In the genomic region with DNA sequence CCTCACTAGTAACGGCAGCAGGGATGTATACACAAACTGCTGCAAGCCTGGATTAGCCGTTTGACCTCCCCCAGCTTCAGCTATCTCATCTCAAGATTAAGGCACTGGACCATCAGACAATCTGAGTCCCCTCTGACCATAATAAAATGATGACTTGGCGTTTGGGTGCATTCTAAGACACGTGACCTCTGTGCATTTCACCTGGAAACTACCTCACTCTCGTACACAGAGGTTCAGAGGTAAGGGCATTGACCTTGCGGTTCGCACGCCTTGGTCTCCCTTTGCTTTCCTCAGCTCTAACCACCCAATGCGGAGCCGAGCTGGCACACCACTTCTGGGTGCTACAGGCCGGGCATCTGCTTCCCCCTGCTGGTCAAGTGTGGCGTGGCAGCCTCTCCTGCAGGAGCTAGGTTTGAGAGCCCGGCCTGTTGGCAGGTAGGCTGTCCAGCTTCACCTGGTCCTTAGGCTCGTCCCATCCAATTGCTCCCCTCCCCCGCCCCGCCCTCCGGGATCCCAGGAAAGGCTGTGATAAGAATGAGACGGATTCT, we compare ENCODE assay signal across 8 mouse cellular contexts. TPM values are rescaled to one million over a fixed set of nuclear protein-coding genes. Genes with fewer than 3 reads are reported as not detected.
DNase-seq lines count a peak whose midpoint lies in the region; ATAC-seq and TF ChIP-seq lines count a peak whose summit lies in the region.

No protein-coding gene starts in this region.

- no peak overlapping the region for H3K27ac ChIP-seq in heart, embryonic 13.5 days (replicated peaks)
- peak overlapping the region; percentile 47; the same call in 1 of the 2 replicates for H3K27ac ChIP-seq in kidney, postnatal 0 days
- H3K27ac ChIP-seq in liver, adult 2 months (replicated peaks; ENCODE audit: insufficient read depth, low read depth, low read length), result no peak overlapping the region

- DNase-seq in B cell, adult 2 months, result peak; percentile 91 to 93
- peak; percentile 91 for DNase-seq in brain, adult 2 months (ENCODE audit: low read depth, low spot score)
- DNase-seq in kidney, postnatal 0 days (ENCODE audit: low spot score), result peak; percentile 92
- peak; percentile 69 for DNase-seq in liver, adult 2 months (ENCODE audit: extremely low read depth, low read depth, low spot score)
- DNase-seq in spleen, postnatal 14 days (ENCODE audit: low spot score in 2 of 2), result peak; percentile 75 to 87

- H3K4me2 ChIP-seq in heart, embryonic 13.5 days, result peak overlapping the region; percentile 39
- peak overlapping the region; percentile 39 for H3K4me2 ChIP-seq in kidney, postnatal 0 days (ENCODE audit: low read length)

- H3K27me3 ChIP-seq in heart, embryonic 13.5 days (replicated peaks), result peaks cover 100% of the 10 kb centered on the region
- 0 out of 2 replicates have a peak, but pooled peaks cover 7% of the 10 kb centered on the region for H3K27me3 ChIP-seq in kidney, postnatal 0 days (ENCODE audit: insufficient read depth, low read length)
- H3K27me3 ChIP-seq in liver, adult 2 months (ENCODE audit: control insufficient read depth, insufficient read depth, low read length), result no peaks in the 10 kb centered on the region

- ATAC-seq in erythroid progenitor cell, adult 5-6 weeks (replicated peaks; ENCODE audit: low FRiP score, poor library complexity, severe bottlenecking), result peak; percentile 77
- ATAC-seq in heart, embryonic 13.5 days (ENCODE audit: extremely low read depth, insufficient number of reproducible peaks, low FRiP score, low TSS enrichment), result 0 out of 2 replicates have a peak, but pooled peaks have one; percentile 20
- peak; percentile 58 for ATAC-seq in kidney, postnatal 0 days (replicated peaks; ENCODE audit: low FRiP score, low read depth)
- ATAC-seq in monocyte, adult 5-6 weeks (replicated peaks; ENCODE audit: insufficient number of reproducible peaks, low FRiP score, low TSS enrichment, poor library complexity, severe bottlenecking), result peak; percentile 74

- no peaks in the 10 kb centered on the region for H3K36me3 ChIP-seq in heart, embryonic 13.5 days
- no peaks in the 10 kb centered on the region for H3K36me3 ChIP-seq in kidney, postnatal 0 days (ENCODE audit: insufficient read depth, low read length)
- H3K36me3 ChIP-seq in liver, adult 2 months (ENCODE audit: control insufficient read depth, insufficient read depth, low read length), result no peaks in the 10 kb centered on the region

- H3K9me3 ChIP-seq in heart, embryonic 13.5 days, result no peaks in the 10 kb centered on the region
- no peaks in the 10 kb centered on the region for H3K9me3 ChIP-seq in kidney, postnatal 0 days (replicated peaks; ENCODE audit: low read length)

- no peak overlapping the region for H3K9ac ChIP-seq in heart, embryonic 13.5 days
- no peak overlapping the region for H3K9ac ChIP-seq in kidney, postnatal 0 days (ENCODE audit: low read depth, low read length)
- H3K9ac ChIP-seq in liver, adult 2 months (ENCODE audit: low read depth, low read length), result no peak overlapping the region

- 1% methylated on average over 18 of the region's 18 CpGs for WGBS in heart, embryonic 13.5 days
- whole genome bisulfite sequencing in kidney, postnatal 0 days, result under 1% methylated on average over 18 of the region's 18 CpGs
- 1% methylated on average over 18 of the region's 18 CpGs for WGBS in liver, adult 2 months

- TF ChIP-seq CTCF in kidney, postnatal 0 days (IDR thresholded peaks at IDR 0.05; ENCODE audit: low read depth), result peak; percentile 99
- peak; percentile 99 for TF ChIP-seq CTCF in liver, adult 2 months (IDR thresholded peaks at IDR 0.05; ENCODE audit: low read depth, low read length)

- H3K4me1 ChIP-seq in heart, embryonic 13.5 days, result peaks cover 13% of the 10 kb centered on the region
- peaks cover 16% of the 10 kb centered on the region for H3K4me1 ChIP-seq in kidney, postnatal 0 days (replicated peaks; ENCODE audit: insufficient read depth, low read length)
- H3K4me1 ChIP-seq in liver, adult 2 months (ENCODE audit: control insufficient read depth, insufficient read depth, low read length), result peaks cover 1% of the 10 kb centered on the region; the same call in 1 of the 2 replicates

- H3K4me3 ChIP-seq in heart, embryonic 13.5 days, result peak overlapping the region; percentile 1; the same call in 1 of the 2 replicates
- no peak overlapping the region for H3K4me3 ChIP-seq in kidney, postnatal 0 days (replicated peaks; ENCODE audit: low read depth, low read length)
- H3K4me3 ChIP-seq in liver, adult 2 months (ENCODE audit: insufficient read depth, low read depth, low read length), result no peak overlapping the region

- TF ChIP-seq POLR2A in liver, adult 2 months (IDR thresholded peaks at IDR 0.05; ENCODE audit: extremely low read depth, insufficient read depth, low read length), result no peak

- H3K79me2 ChIP-seq in liver, adult 2 months (ENCODE audit: control insufficient read depth, insufficient read depth, low read length), result no peaks in the 10 kb centered on the region

RNA-seq across cellular contexts. Expression of a gene that starts 10.1 kb away (rescaled TPM):
- total RNA-seq in erythroid progenitor cell, adult 5-6 weeks (2015; ENCODE audit: low replicate concordance), result 3.6 TPM in 1 of 2 replicates, not detected in the other
- total RNA-seq in erythroid progenitor cell, adult 5-6 weeks (2017; ENCODE audit: low replicate concordance), result 0.26 and 0.91 TPM in 2 replicates
- polyA plus RNA-seq in heart, embryonic 13.5 days (2015; fragmentation: Nextera tagmentation; extraction: Ambion mirVana), result 15.8 and 16.2 TPM in 2 replicates
- polyA plus RNA-seq in kidney, postnatal 0 days (2015; fragmentation: Nextera tagmentation; extraction: Ambion mirVana), result 13.0 TPM in 2 replicates
- 6.8 and 8.1 TPM in 2 replicates for total RNA-seq in liver, adult 2 months (2014; rRNA removed)
- 9.9 and 11.1 TPM in 2 replicates for polyA plus RNA-seq in liver, adult 2 months (2012; rRNA removed)
- total RNA-seq in monocyte, adult 5-6 weeks (2017), result 3.2 to 7.1 TPM (median 5.3 TPM) in 3 replicates

Comparison
In these comparisons a context has a peak if more than half of its experiments do, and no peak if none do; other contexts are left out.
1. ATAC-seq: peak in every context shown above with its lines; median percentile 77 in erythroid progenitor cell, adult 5-6 weeks; 74 in monocyte, adult 5-6 weeks; 58 in kidney, postnatal 0 days; 20 in heart, embryonic 13.5 days.